Mouse (Mus musculus): ENCODE measurements at regions not wholly inside any gene's neighbourhood (a gene's known extent, or its start where the extent isn't known, plus 50 kb on each side); places are given as distances from the start of the nearest gene placed in this dataset.
"Not testable (repeated sequence)": the region's sequence is repeated elsewhere in the genome, so short reads cannot be mapped to it uniquely, and the experiment has no call there.

- H3K27ac ChIP-seq (replicated peaks), result no peak overlapping the region
- no peaks in the 10 kb centered on the region for H3K9me3 ChIP-seq
- H3K27me3 ChIP-seq, result no peaks in the 10 kb centered on the region
- no peak overlapping the region for H3K4me3 ChIP-seq
- H3K4me2 ChIP-seq (replicated peaks), result no peak overlapping the region
- no peaks in the 10 kb centered on the region for H3K36me3 ChIP-seq
- 65% methylated on average over 4 of the region's 4 CpGs for WGBS
- no peak overlapping the region for H3K9ac ChIP-seq (replicated peaks)
- no peaks in the 10 kb centered on the region for H3K4me1 ChIP-seq
- ATAC-seq (ENCODE audit: low FRiP score, low read depth), result no peak
These were observed 797.4 kb upstream of the Impad1 start for GRCm38 (mm10) chr4:5590531-5590930.

GRCm38 (mm10) chr4:5587465-5587864 is 794.3 kb upstream of the Impad1 start:
- 86% methylated on average over 4 of the region's 4 CpGs for WGBS
- H3K27ac ChIP-seq (replicated peaks), result no peak overlapping the region
- no peak overlapping the region for H3K9ac ChIP-seq (replicated peaks)
- H3K4me1 ChIP-seq, result no peaks in the 10 kb centered on the region
- no peaks in the 10 kb centered on the region for H3K9me3 ChIP-seq
- ATAC-seq (ENCODE audit: low FRiP score, low read depth), result no peak
- H3K4me3 ChIP-seq, result no peak overlapping the region
- no peaks in the 10 kb centered on the region for H3K27me3 ChIP-seq
- no peak overlapping the region for H3K4me2 ChIP-seq (replicated peaks)
- no peaks in the 10 kb centered on the region for H3K36me3 ChIP-seq

DNA sequence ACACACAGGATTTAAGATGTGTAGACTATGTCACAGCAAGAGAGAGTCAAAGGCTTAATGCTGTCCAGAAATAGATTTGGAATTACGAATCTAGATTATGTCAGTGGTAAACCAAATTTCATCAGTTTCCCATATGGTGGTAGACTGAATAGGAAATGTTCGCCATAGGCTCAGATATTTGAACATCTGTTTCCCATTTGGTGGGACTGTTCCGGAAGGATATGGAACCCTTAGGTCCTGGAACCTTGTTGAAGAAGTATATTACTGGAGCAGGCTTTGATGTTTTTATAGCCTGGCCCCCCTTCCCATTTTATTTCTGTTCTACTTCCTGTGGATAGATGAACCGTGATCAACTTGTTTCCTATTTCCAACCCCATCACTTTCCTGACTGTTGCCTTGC is 792.0 kb upstream of the Impad1 start:
- no peak for ATAC-seq (ENCODE audit: low FRiP score, low read depth)
- H3K36me3 ChIP-seq, result no peaks in the 10 kb centered on the region
- H3K9ac ChIP-seq (replicated peaks), result no peak overlapping the region
- H3K4me1 ChIP-seq, result no peaks in the 10 kb centered on the region
- no peak overlapping the region for H3K27ac ChIP-seq (replicated peaks)
- WGBS, result 82% methylated on average over 4 of the region's 4 CpGs
- H3K9me3 ChIP-seq, result no peaks in the 10 kb centered on the region
- no peak overlapping the region for H3K4me3 ChIP-seq
- H3K4me2 ChIP-seq (replicated peaks), result no peak overlapping the region
- H3K27me3 ChIP-seq, result no peaks in the 10 kb centered on the region

DNA sequence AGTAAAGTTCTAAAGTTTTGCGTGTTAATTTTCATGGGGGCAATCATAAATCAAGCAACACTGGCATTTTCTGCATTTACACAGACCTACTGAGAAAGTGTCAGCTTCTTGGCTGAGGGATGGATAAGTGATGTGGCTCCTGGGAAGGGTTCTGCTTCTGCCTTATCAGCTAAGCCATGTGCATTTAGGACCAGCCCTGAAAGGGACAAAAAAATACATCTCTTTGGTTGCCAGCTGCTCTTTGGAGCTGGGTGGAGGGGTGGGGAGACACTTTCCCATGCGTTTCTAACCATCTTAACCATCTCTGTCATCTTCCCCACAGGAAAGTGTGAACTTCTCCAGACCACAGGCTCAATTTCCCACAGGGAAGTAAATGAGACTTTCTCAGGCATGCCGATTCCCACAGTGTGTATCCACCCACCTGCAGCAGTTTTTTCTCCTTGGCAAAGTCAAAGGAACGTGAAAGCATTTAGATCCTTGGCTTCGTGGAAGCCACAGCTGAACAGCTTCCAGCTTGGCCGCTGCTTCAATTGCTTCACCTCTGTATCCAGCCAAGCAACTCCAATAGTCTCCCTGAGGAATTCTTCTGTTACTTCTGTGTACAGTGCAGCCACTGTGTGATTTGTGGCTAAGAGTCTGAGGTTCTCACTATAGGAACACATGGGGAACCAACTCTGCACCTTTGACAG is 791.0 kb upstream of the Impad1 start:
- H3K36me3 ChIP-seq, result no peaks in the 10 kb centered on the region
- H3K9ac ChIP-seq (replicated peaks), result no peak overlapping the region
- H3K4me3 ChIP-seq, result no peak overlapping the region
- 77% methylated on average over 6 of the region's 6 CpGs for WGBS
- H3K4me1 ChIP-seq, result no peaks in the 10 kb centered on the region
- H3K9me3 ChIP-seq, result no peaks in the 10 kb centered on the region
- no peak for ATAC-seq (ENCODE audit: low FRiP score, low read depth)
- no peak overlapping the region for H3K4me2 ChIP-seq (replicated peaks)
- H3K27ac ChIP-seq (replicated peaks), result no peak overlapping the region
- no peaks in the 10 kb centered on the region for H3K27me3 ChIP-seq

- no peak overlapping the region for H3K4me3 ChIP-seq
- H3K4me2 ChIP-seq (replicated peaks), result no peak overlapping the region
- ATAC-seq (ENCODE audit: low FRiP score, low read depth), result no peak
- no peaks in the 10 kb centered on the region for H3K27me3 ChIP-seq
- no peaks in the 10 kb centered on the region for H3K9me3 ChIP-seq
- no peak overlapping the region for H3K9ac ChIP-seq (replicated peaks)
- no peak overlapping the region for H3K27ac ChIP-seq (replicated peaks)
- no peaks in the 10 kb centered on the region for H3K36me3 ChIP-seq
- no peaks in the 10 kb centered on the region for H3K4me1 ChIP-seq
These were observed 774.9 kb upstream of the Impad1 start for GRCm38 (mm10) chr4:5568076-5568475.

DNA sequence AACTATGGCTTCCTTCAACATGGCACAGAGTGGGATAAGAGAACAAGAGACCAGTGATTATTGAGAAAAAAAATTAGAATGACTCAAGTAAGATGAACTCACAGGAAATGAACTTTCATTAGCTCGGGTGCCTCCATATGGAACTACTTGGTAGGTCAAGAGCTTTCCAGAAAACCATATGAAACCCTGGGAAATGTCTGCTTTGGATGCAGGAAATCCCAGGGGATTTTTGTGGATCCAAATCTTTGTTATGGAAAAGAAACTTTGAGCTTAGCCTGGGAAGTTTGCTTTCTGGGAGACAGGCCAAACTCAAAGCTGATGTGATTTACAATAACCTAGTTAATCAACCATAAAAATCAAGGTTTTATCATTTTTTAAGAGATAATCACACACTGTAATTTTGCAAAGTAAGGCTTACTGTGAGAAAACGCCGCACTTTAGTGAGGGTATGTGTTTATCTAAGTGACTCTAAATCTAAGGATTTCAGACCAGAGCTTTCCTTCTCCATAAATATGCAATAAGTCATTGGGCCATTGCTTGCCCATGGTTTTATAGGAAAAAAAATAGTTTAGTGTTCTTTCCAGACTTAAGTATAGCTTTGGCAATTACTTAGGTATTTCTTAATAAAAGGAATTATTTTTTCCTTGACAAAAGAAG is 767.0 kb upstream of the Impad1 start:
- Histone ChIP-seq H3K4me3 (no peak overlapping the region), H3K36me3 (no peaks in the 10 kb centered on the region), H3K4me1 (no peaks in the 10 kb centered on the region), H3K9me3 (no peaks in the 10 kb centered on the region), H3K27me3 (no peaks in the 10 kb centered on the region), H3K9ac (replicated peaks) (no peak overlapping the region), H3K4me2 (replicated peaks) (no peak overlapping the region), H3K27ac (replicated peaks) (no peak overlapping the region)
- 79% methylated on average over 3 of the region's 3 CpGs for WGBS
- no peak for ATAC-seq (ENCODE audit: low FRiP score, low read depth)

- no peak overlapping the region for H3K9ac ChIP-seq (replicated peaks)
These were observed 747.0 kb upstream of the Impad1 start for GRCm38 (mm10) chr4:5540155-5540554.

DNA sequence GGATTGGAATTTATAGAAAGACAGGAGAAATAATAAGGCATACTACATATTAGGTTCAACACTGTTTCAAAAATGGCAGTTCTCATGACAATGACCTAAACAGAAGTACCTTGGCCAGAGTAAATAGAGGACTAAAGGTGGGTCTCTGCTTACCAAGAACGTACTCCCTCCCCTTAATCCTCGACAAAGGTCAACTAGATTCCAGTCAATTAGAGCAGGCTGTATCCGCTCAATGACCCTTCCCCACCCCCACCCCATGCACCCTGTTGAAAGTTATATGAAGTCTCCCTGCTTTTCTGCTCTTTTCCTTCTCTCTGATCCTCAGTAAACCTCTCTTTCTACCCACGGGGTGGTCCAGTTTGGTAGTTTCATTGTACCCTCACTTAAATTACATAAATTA is 737.3 kb upstream of the Impad1 start:
- H3K4me1 ChIP-seq, result no peaks in the 10 kb centered on the region
- no peaks in the 10 kb centered on the region for H3K27me3 ChIP-seq
- no peak for ATAC-seq (ENCODE audit: low FRiP score, low read depth)
- H3K36me3 ChIP-seq, result no peaks in the 10 kb centered on the region
- H3K9ac ChIP-seq (replicated peaks), result no peak overlapping the region
- H3K4me2 ChIP-seq (replicated peaks), result no peak overlapping the region
- 52% methylated on average over 4 of the region's 4 CpGs for WGBS
- no peak overlapping the region for H3K27ac ChIP-seq (replicated peaks)
- no peaks in the 10 kb centered on the region for H3K9me3 ChIP-seq
- H3K4me3 ChIP-seq, result no peak overlapping the region

More at GRCm38 (mm10) chr4:5540155-5540554, 747.0 kb upstream of the Impad1 start:
- no peaks in the 10 kb centered on the region for H3K36me3 ChIP-seq
- no peaks in the 10 kb centered on the region for H3K27me3 ChIP-seq
- H3K27ac ChIP-seq (replicated peaks), result no peak overlapping the region
- H3K9me3 ChIP-seq, result no peaks in the 10 kb centered on the region
- no peak overlapping the region for H3K4me3 ChIP-seq
- H3K4me1 ChIP-seq, result no peaks in the 10 kb centered on the region
- no peak overlapping the region for H3K4me2 ChIP-seq (replicated peaks)
- no peak for ATAC-seq (ENCODE audit: low FRiP score, low read depth)
- WGBS, result 89% methylated on average over 3 of the region's 3 CpGs

DNA sequence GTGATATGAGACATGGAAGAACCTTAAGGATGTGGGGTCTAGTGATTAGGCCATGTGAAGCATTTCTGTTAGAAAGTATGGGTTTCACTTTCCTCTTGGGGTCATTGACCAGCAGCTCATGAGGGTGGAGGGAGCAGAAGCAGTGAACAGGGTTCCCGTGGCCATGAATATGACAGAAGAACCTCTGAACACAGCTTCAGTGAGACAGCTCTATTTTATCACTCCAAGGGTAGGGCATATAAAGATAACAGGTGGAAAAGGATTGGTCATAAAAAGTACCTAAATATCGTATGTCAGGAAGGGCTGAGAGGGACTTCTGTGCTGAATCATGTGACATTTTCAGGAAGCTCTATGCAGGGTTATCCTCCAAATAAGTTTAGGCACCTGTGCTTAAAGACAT is 725.4 kb upstream of the Impad1 start:
- Histone ChIP-seq H3K36me3 (no peaks in the 10 kb centered on the region), H3K4me1 (no peaks in the 10 kb centered on the region), H3K9ac (replicated peaks) (no peak overlapping the region), H3K4me3 (no peak overlapping the region), H3K27me3 (no peaks in the 10 kb centered on the region), H3K9me3 (no peaks in the 10 kb centered on the region), H3K27ac (replicated peaks) (no peak overlapping the region), H3K4me2 (replicated peaks) (no peak overlapping the region)
- WGBS, result 91% methylated on average over 2 of the region's 2 CpGs
- ATAC-seq (ENCODE audit: low FRiP score, low read depth), result no peak

DNA sequence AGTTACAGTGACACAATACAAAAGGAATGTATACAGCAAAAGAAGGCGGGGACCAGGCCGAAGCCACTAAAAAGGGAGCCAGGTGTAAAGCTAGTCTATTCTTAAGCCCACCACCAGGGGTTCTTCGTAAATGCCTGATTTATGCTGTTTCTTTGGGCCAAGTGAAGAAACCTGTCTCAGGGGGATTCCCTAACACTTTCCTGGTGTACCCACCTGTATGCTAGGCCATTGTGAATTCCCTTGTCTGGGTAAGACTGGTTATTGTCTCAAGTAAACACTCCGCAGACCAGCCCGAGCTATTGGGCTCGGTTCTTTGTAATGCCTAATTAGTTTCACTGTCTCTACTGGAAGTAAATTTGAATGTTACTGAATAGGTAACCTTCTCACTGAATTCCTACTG is 722.3 kb upstream of the Impad1 start:
- not testable (repeated sequence) for H3K4me2 ChIP-seq (replicated peaks); H3K4me3 ChIP-seq; H3K4me1 ChIP-seq; H3K9me3 ChIP-seq; H3K9ac ChIP-seq (replicated peaks); H3K36me3 ChIP-seq; ATAC-seq (ENCODE audit: low FRiP score, low read depth); H3K27me3 ChIP-seq; H3K27ac ChIP-seq (replicated peaks)
- WGBS, result 80% methylated on average over 6 of the region's 6 CpGs

GRCm38 (mm10) chr4:5511743-5512142 is 718.6 kb upstream of the Impad1 start:
- no peak for ATAC-seq (ENCODE audit: low FRiP score, low read depth)
- H3K36me3 ChIP-seq, result no peaks in the 10 kb centered on the region
- H3K9ac ChIP-seq (replicated peaks), result no peak overlapping the region
- no peak overlapping the region for H3K4me3 ChIP-seq
- no peak overlapping the region for H3K4me2 ChIP-seq (replicated peaks)
- H3K9me3 ChIP-seq, result no peaks in the 10 kb centered on the region
- H3K27me3 ChIP-seq, result no peaks in the 10 kb centered on the region
- H3K4me1 ChIP-seq, result no peaks in the 10 kb centered on the region
- H3K27ac ChIP-seq (replicated peaks), result no peak overlapping the region

- Histone ChIP-seq H3K27ac (replicated peaks) (no peak overlapping the region), H3K4me1 (no peaks in the 10 kb centered on the region), H3K4me3 (no peak overlapping the region), H3K4me2 (replicated peaks) (no peak overlapping the region), H3K36me3 (no peaks in the 10 kb centered on the region), H3K9ac (replicated peaks) (no peak overlapping the region), H3K9me3 (no peaks in the 10 kb centered on the region), H3K27me3 (no peaks in the 10 kb centered on the region)
- WGBS, result 89% methylated on average over 5 of the region's 5 CpGs
- no peak for ATAC-seq (ENCODE audit: low FRiP score, low read depth)
These were observed 716.2 kb upstream of the Impad1 start for GRCm38 (mm10) chr4:5509398-5509797.

GRCm38 (mm10) chr4:5495012-5495411 is 701.9 kb upstream of the Impad1 start:
- no peak overlapping the region for H3K9ac ChIP-seq (replicated peaks)
- no peak overlapping the region for H3K4me3 ChIP-seq
- WGBS, result 81% methylated on average over 1 of the region's 1 CpGs
- H3K36me3 ChIP-seq, result no peaks in the 10 kb centered on the region
- no peak for ATAC-seq (ENCODE audit: low FRiP score, low read depth)
- H3K9me3 ChIP-seq, result no peaks in the 10 kb centered on the region
- H3K4me1 ChIP-seq, result no peaks in the 10 kb centered on the region
- H3K27ac ChIP-seq (replicated peaks), result no peak overlapping the region
- no peak overlapping the region for H3K4me2 ChIP-seq (replicated peaks)
- no peaks in the 10 kb centered on the region for H3K27me3 ChIP-seq

All from midbrain, embryonic 12.5 days (tissue).